Mouse (Mus musculus): Measurements from ENCODE around the gene Wdpcp. TPM values are rescaled to one million over a fixed set of nuclear protein-coding genes. Genes with fewer than 3 reads are reported as not detected.

Gene Wdpcp
- polyA plus RNA-seq, 1 experiment from 2014 or later = 6.7 TPM

DNA sequence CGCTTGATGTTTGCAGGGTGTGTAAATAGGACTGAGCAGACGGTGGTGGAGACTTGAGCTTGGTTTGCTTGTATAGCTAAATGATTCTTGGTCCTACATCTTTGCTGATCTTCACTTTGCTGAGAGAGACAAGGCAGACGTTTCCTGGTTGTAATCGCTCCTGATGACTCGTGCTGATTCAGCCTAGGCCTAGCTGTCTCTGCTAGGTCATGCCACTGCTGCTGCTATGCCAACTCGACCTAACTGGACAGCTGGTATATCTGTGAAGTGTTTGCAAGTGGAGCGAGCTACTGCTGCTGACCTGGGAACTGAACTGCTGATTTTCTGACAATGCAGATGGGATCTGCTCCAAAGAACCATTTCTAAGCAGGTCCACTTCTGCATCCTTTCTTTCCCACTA lies 9.4 kb downstream of the Wdpcp start:
- no peaks in the 10 kb centered on the region for H3K36me3 ChIP-seq (ENCODE audit: insufficient read depth, low read length)
- no peak overlapping the region for H3K9ac ChIP-seq (ENCODE audit: low read depth, low read length)
- H3K9me3 ChIP-seq (replicated peaks; ENCODE audit: low read length) = no peaks in the 10 kb centered on the region
- no peak overlapping the region for H3K4me2 ChIP-seq (ENCODE audit: low read length)
- no peak overlapping the region for H3K27ac ChIP-seq
- DNase-seq (ENCODE audit: low spot score) = no peak
- ATAC-seq (replicated peaks; ENCODE audit: low FRiP score, low read depth) = no peak
- H3K4me3 ChIP-seq (replicated peaks; ENCODE audit: low read depth, low read length) = no peak overlapping the region
- TF ChIP-seq CTCF (IDR thresholded peaks at IDR 0.05; ENCODE audit: low read depth) = no peak
- WGBS = 72% methylated on average over 7 of the region's 7 CpGs
- H3K4me1 ChIP-seq (replicated peaks; ENCODE audit: insufficient read depth, low read length) = no peaks in the 10 kb centered on the region
- no peaks in the 10 kb centered on the region for H3K27me3 ChIP-seq (ENCODE audit: insufficient read depth, low read length)

DNA sequence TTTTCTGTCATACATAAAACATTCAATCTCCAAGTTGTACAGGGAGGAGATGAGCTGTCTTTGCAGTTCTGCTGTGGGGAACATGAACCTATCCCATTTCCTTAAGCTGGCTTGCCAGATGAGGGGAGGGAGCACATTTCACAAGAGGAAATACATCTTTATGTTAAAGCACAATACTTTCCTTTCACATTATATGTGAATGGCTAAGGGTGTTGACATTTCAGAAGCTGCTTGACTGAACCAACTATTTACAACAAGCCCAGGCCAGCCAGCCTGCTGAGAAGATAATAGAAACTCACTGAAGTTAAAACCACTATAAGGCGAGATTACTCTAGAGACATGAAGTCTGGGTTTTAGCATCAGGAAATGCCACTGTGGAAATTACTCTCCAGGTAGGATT lies 11.3 kb downstream of the Wdpcp start:
- no peaks in the 10 kb centered on the region for H3K9me3 ChIP-seq (replicated peaks; ENCODE audit: low read length)
- no peak overlapping the region for H3K4me2 ChIP-seq (ENCODE audit: low read length)
- H3K27me3 ChIP-seq (ENCODE audit: insufficient read depth, low read length) = no peaks in the 10 kb centered on the region
- 68% methylated on average over 1 of the region's 1 CpGs for WGBS
- H3K4me3 ChIP-seq (replicated peaks; ENCODE audit: low read depth, low read length) = no peak overlapping the region
- H3K36me3 ChIP-seq (ENCODE audit: insufficient read depth, low read length) = no peaks in the 10 kb centered on the region
- H3K27ac ChIP-seq = no peak overlapping the region
- no peak for ATAC-seq (replicated peaks; ENCODE audit: low FRiP score, low read depth)
- no peaks in the 10 kb centered on the region for H3K4me1 ChIP-seq (replicated peaks; ENCODE audit: insufficient read depth, low read length)
- no peak overlapping the region for H3K9ac ChIP-seq (ENCODE audit: low read depth, low read length)
- no peak for DNase-seq (ENCODE audit: low spot score)
- no peak for TF ChIP-seq CTCF (IDR thresholded peaks at IDR 0.05; ENCODE audit: low read depth)

DNA sequence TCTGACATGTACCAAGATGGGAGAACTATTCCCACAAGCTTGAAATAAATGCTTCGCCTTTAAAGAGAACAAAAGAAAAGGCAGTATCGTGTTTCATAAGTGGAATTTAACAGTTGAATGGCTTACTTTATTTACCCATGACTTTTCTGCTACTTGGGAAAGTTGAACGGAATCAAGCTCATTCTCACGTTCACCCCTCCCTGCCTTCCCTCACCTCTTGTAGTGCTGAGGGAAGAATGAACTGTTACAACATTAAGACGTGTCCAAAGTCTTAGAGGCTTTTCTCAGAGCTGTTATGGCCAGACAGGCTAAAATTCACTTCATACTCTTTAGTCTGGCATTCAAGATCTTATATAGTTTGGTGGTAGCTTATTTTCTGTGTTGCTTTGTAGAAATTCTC lies 30.5 kb downstream of the Wdpcp start:
- H3K9me3 ChIP-seq (replicated peaks; ENCODE audit: low read length) = no peaks in the 10 kb centered on the region
- no peak for TF ChIP-seq CTCF (IDR thresholded peaks at IDR 0.05; ENCODE audit: low read depth)
- H3K4me1 ChIP-seq (replicated peaks; ENCODE audit: insufficient read depth, low read length) = no peaks in the 10 kb centered on the region
- no peak for ATAC-seq (replicated peaks; ENCODE audit: low FRiP score, low read depth)
- H3K27ac ChIP-seq = no peak overlapping the region
- WGBS = 33% methylated on average over 5 of the region's 5 CpGs
- no peak overlapping the region for H3K4me3 ChIP-seq (replicated peaks; ENCODE audit: low read depth, low read length)
- no peak overlapping the region for H3K4me2 ChIP-seq (ENCODE audit: low read length)
- H3K9ac ChIP-seq (ENCODE audit: low read depth, low read length) = no peak overlapping the region
- no peaks in the 10 kb centered on the region for H3K36me3 ChIP-seq (ENCODE audit: insufficient read depth, low read length)
- no peaks in the 10 kb centered on the region for H3K27me3 ChIP-seq (ENCODE audit: insufficient read depth, low read length)
- no peak for DNase-seq (ENCODE audit: low spot score)

DNA sequence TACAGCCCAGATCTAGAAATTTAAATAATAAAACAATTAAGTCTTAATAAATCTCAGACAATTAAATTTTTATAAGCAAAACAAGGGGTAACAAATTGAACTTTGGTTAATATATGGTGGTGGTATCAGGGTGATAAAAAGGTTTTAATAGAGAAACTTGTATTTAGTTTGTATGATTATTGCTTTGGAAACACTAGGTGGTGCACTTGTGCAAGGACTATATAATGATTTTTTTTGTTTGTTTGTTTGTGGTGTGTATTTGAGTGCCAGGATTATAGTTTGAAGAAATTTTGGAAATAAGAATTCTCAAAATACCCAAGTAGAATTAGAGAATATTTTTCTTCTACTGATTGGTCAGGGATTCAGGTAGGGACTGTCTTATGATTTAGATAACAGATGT lies 43.9 kb downstream of the Wdpcp start:
- no peaks in the 10 kb centered on the region for H3K4me1 ChIP-seq (replicated peaks; ENCODE audit: insufficient read depth, low read length)
- peak; percentile 16 for DNase-seq (ENCODE audit: low spot score)
- H3K9me3 ChIP-seq (replicated peaks; ENCODE audit: low read length) = no peaks in the 10 kb centered on the region
- H3K27me3 ChIP-seq (ENCODE audit: insufficient read depth, low read length) = no peaks in the 10 kb centered on the region
- no peak overlapping the region for H3K27ac ChIP-seq
- ATAC-seq (replicated peaks; ENCODE audit: low FRiP score, low read depth) = no peak
- H3K4me3 ChIP-seq (replicated peaks; ENCODE audit: low read depth, low read length) = no peak overlapping the region
- no peak overlapping the region for H3K9ac ChIP-seq (ENCODE audit: low read depth, low read length)
- no peak overlapping the region for H3K4me2 ChIP-seq (ENCODE audit: low read length)
- peak; percentile 56 for TF ChIP-seq CTCF (IDR thresholded peaks at IDR 0.05; ENCODE audit: low read depth)
- H3K36me3 ChIP-seq (ENCODE audit: insufficient read depth, low read length) = no peaks in the 10 kb centered on the region

DNA sequence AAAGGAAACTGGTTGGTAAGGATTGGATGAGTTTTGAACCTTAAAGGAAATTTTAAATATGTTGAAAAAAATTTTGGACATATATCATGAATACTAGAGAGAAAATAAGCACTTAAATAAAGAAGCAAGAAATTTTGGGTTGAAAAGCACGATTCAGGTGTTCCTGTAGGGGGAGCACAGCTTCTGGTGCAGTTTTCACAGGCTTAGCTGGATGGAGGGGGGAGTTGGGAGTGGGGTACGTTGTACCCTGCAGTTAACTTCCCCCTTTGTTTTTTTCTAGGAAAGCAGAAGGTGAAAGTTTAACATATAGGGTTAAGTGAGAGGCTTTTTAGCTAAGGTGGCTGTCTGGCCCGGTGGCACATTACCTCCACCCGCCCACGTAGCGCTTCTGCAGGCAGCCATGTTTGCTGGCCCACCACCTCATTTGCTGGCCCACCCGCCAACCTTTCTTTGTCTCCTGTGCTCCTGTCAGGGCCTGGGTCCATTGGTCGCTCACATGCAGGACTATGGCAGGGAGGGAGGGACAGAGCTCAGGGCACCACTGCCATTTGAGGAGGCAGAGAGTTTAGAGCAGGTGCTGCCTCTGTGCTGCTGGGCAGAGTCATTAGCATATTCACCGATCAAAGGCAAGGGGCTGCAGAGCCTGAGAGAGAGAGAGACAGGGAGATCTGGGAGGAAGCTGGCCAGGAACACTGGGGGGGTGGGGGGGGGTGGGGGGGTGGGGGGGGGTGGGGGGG lies 62.3 kb downstream of the Wdpcp start:
- Histone ChIP-seq H3K9ac (ENCODE audit: low read depth, low read length) (no peak overlapping the region), H3K27me3 (ENCODE audit: insufficient read depth, low read length) (no peaks in the 10 kb centered on the region), H3K27ac (no peak overlapping the region), H3K36me3 (ENCODE audit: insufficient read depth, low read length) (no peaks in the 10 kb centered on the region), H3K4me2 (ENCODE audit: low read length) (no peak overlapping the region), H3K9me3 (replicated peaks; ENCODE audit: low read length) (no peaks in the 10 kb centered on the region), H3K4me3 (replicated peaks; ENCODE audit: low read depth, low read length) (no peak overlapping the region), H3K4me1 (replicated peaks; ENCODE audit: insufficient read depth, low read length) (no peaks in the 10 kb centered on the region)
- WGBS = 73% methylated on average over 8 of the region's 9 CpGs
- ATAC-seq (replicated peaks; ENCODE audit: low FRiP score, low read depth) (no peak), DNase-seq (ENCODE audit: low spot score) (no peak)
- no peak for TF ChIP-seq CTCF (IDR thresholded peaks at IDR 0.05; ENCODE audit: low read depth)

DNA sequence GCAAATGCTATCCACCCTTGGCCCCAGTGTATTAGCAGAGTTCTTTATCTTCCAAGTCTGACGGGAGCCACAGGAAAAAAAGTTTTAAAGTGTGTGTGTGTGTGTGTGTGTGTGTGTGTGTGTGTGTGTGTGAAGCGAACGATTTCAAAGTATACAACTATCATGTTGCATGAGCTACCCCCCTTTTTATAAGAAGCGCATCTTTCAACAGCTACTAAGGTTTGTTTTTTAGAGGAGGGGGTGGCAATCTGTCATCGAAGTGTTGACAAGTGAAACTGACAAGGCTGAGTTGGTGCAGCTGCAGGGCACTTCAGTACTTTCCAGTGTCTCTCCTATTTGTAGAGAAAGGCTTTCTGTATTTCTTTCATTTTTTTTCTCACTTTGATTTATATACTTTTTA lies 66.3 kb downstream of the Wdpcp start:
- ATAC-seq (replicated peaks; ENCODE audit: low FRiP score, low read depth) = no peak
- DNase-seq (ENCODE audit: low spot score) = peak; percentile 22
- TF ChIP-seq CTCF (IDR thresholded peaks at IDR 0.05; ENCODE audit: low read depth) = no peak
- H3K4me2 ChIP-seq (ENCODE audit: low read length) = no peak overlapping the region
- no peaks in the 10 kb centered on the region for H3K9me3 ChIP-seq (replicated peaks; ENCODE audit: low read length)
- no peak overlapping the region for H3K4me3 ChIP-seq (replicated peaks; ENCODE audit: low read depth, low read length)
- no peak overlapping the region for H3K27ac ChIP-seq
- H3K27me3 ChIP-seq (ENCODE audit: insufficient read depth, low read length) = no peaks in the 10 kb centered on the region
- no peaks in the 10 kb centered on the region for H3K36me3 ChIP-seq (ENCODE audit: insufficient read depth, low read length)
- H3K9ac ChIP-seq (ENCODE audit: low read depth, low read length) = no peak overlapping the region
- H3K4me1 ChIP-seq (replicated peaks; ENCODE audit: insufficient read depth, low read length) = no peaks in the 10 kb centered on the region
- 14% methylated on average over 5 of the region's 5 CpGs for WGBS

DNA sequence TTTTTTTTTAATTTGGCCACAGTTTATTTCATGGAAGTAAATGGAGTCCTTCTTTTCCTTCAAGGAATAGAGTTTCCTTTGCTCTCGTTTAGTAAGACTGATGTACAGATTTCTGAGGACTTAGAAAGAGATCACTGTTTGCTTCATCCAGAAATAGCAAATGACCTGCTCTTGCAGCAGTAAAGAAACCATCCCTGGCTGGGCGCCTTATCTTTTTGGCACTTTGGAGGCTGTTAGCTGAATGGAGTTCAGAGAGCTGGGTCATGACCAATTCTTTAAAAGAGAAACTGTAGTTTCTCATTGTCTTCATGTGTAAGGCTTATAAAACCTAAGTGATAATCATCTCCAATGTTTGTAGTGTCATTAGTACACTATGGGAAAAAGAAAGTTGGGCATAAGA lies 67.5 kb downstream of the Wdpcp start:
- no peak for DNase-seq (ENCODE audit: low spot score)
- no peak for ATAC-seq (replicated peaks; ENCODE audit: low FRiP score, low read depth)

More for the DNA sequence above, 67.5 kb downstream of the Wdpcp start:
- TF ChIP-seq CTCF (IDR thresholded peaks at IDR 0.05; ENCODE audit: low read depth) = no peak
- H3K36me3 ChIP-seq (ENCODE audit: insufficient read depth, low read length) = no peaks in the 10 kb centered on the region
- WGBS = 49% methylated on average over 2 of the region's 2 CpGs
- H3K27me3 ChIP-seq (ENCODE audit: insufficient read depth, low read length) = no peaks in the 10 kb centered on the region
- H3K9ac ChIP-seq (ENCODE audit: low read depth, low read length) = no peak overlapping the region
- H3K4me1 ChIP-seq (replicated peaks; ENCODE audit: insufficient read depth, low read length) = no peaks in the 10 kb centered on the region
- no peak overlapping the region for H3K27ac ChIP-seq
- H3K4me2 ChIP-seq (ENCODE audit: low read length) = no peak overlapping the region
- no peak overlapping the region for H3K4me3 ChIP-seq (replicated peaks; ENCODE audit: low read depth, low read length)
- H3K9me3 ChIP-seq (replicated peaks; ENCODE audit: low read length) = no peaks in the 10 kb centered on the region
